Mouse (Mus musculus) yolk sac, embryonic 10.5 days (tissue): ENCODE data around the gene Kifc1.
"Not testable (repeated sequence)": the region's sequence is repeated elsewhere in the genome, so short reads cannot be mapped to it uniquely, and the experiment has no call there.

Source experiments
- DNase-seq: peaks from one replicate; pipeline ENCODE4 v3.0.0-alpha.2; 2017; ENCODE audit warnings: low spot score

Gene Kifc1

DNA sequence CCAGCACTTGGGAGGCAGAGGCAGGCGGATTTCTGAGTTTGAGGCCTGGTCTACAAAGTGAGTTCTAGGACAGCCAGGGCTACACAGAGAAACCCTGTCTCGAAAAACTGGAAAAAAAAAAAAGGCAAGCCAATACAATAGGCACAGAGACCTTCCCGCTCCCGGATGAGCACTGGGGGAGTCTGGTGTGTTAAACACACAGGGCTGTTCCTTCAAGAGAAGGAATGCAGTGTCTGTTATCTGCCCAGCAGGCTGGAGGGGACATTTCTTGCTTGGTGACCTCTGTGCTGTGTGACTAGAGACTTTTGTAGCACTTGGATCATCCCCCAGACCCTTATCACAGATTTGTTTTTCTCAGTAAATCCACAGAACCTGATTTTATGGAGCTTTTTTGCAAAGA is 11.2 kb upstream of the Kifc1 start:
- DNase-seq: no peak

DNA sequence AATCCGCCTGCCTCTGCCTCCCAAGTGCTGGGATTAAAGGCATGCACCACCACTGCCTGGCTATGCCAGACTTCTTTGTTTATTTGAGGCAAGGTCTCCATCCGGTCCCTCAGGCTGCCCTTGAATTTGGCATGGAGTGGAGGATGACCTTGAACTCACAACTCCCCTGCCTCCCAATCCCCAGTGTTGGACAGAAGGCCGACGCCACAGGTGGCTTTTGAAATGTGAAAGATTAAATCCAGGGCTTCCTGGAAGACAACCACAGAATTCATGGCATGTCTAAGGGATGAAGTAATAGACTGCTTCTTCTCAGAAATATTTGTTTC is 10.5 kb upstream of the Kifc1 start:
- DNase-seq: no peak

DNA sequence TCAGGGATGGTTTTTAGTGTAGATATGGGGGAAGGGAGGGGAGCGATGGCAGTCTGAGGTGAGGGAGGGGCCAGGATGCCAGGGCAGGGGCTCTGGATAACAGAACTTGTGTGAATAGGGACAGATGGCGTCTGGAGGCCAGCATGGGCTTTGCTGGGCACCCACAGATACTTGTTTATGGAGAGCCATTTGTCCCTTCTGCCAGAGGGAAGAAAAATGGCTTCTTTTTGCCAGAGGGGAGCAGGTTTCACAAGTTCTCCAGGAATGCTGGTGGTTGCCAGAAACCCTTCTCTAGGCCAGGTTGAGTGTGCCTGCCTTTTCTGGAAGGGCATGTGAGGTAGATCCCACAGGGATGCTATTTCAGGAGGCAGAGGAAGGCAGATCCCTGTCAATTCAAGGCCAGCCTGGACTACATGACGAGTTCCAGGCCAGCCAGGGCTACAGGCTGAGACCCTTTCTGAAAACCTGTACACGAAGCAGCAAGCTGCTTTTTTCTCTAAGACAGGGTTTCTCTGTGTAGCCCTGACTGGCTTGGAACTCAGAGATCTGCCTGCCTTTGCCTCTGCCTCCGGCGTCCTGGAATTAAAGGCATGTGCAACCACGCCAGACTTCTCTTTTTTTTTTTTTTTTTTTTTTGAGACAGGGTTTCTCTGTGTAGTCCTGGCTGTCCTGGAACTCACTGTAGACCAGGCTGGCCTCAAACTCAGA is 10.0 kb upstream of the Kifc1 start:
- DNase-seq: no peak

DNA sequence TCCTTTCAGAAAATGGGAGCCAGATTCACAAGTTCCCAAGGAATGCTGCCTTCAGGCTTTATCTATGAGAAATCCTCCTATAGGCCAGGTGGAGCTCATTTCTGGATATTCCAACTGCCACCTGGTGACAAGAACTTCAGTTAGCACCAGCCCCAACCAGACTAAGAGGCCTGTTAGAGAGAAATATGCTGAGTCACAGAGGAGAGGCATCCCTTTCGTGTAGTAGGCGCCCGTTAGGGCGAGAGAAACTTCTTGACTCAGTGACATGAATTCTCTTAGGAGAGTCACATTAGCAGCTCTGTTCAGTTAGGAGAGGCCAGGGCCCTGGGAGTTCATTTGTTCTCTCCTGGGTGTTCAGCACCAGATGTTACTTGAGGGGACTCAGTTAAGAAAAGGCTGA is 9.2 kb upstream of the Kifc1 start:
- no peak for DNase-seq

DNA sequence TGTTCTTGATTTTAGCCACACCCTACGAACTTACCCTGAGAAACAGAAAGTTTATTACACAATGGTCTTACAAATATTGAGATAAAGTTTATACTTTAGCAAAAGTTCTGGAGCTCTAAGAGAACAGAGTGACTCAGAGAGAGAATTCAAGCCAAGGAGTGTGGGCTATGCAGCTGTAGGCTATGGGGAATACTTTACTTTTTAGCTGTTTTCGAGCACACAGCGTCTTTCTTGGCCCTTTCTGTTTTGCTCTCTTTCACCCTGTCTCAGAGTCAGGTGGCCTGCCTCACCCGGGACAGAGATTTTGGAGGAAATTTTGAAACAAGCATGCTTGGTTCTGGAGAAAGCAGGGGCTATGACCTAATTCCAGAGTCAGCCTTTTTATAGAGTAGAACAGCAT is 7.7 kb upstream of the Kifc1 start:
- not testable (repeated sequence) for DNase-seq

DNA sequence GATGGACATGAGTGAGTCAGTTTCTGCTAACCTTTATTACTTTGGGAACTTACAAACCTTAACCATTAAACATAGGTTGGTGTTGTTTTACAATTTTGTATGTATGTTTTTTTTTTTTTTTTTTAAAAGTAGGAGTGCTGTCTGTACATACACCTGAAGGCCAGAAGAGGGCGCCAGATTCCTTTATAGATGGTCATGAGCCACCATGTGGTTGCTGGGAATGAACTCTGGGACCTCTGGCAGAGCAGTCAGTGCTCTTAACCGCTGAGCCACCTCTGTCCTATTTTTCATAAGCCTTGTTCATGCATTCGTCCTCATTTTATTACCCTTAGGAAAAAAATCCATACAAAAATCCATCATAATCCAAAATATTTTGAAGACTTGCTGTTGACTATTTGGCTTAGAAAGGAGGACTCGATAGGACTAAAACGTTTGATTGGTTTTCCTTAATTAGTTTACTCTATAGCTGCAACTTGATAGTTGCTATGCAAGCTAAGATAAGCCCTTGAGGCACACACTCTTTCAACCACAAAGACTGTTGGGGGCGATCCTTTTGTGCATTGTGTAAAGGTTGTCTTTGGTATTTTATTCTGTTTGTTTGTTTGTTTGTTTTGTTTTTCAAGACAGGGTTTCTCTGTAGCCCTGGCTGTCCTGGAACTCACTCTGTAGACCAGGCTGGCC is 6.8 kb upstream of the Kifc1 start:
- DNase-seq: no peak

DNA sequence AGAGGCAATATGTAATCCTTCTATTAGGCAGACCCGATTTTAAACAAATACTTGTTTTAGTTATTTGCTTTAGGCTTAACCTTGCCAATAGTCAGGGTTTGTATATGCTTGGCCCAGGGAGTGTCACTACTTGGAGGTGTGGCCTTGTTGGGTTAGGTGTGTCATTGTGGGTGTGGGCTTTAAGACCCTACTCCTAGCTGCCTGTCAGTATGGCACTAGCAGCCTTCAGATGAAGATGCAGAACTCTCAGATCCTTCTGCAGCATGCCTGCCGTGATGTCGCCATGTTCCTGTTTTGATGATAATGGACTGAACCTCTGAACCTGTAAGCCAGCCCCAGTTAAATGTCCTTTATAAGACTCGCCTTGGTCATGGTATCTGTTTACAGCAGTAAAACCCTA is 2.5 kb upstream of the Kifc1 start:
- not testable (repeated sequence) for DNase-seq

DNA sequence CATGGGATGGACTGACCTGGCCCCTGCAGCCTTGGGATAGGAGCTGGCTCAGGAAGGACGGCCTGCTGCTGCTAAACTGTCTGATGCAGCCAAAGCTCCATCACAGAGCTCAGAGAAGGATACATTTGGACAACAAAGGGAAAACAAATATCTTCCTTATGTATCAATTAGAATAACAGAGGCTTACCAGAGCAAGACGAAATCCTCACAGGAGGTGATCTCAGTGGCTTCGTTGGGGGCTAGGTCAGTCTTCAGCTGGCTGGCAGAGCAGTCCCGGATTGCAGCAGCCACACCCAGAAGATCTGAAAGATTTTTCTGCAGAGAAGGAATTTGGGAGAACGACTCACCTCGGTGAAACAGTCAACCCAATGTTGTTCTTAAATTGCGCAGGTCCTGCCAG is 2.0 kb upstream of the Kifc1 start:
- DNase-seq: no peak

DNA sequence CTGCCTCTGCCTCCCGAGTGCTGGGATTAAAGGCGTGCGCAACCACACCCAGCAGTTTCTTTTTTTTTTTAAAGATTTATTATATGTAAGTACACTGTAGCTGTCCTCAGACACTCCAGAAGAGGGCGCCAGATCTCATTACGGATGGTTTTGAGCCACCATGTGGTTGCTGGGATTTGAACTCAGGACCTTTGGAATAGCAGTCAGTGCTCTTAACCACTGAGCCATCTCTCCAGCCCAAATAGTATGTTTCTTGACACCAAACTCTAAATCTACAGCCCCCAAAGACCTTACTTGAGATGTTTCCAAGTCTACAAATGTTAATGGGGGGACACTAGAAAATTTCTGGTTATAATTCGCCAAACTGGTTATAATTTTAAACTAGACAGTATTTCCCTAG is 1.4 kb upstream of the Kifc1 start:
- not testable (repeated sequence) for DNase-seq

DNA sequence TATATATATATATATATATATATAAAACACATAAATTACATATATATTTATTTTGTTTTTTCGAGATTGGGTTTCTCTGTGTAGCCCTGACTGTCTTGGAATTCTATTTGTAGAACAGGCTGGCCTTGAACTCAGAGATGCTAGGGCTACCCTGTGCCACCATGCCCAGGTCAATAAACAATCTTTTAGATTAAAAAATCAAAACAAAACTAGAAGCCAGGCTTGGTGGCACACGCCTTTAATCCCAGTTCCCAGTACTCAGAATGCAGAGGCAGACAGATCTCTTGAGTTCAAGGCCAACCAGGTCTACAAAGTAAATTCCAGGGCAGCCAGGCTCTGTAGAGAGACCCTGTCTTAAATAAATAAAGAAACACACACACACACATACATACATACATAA is 896 bp upstream of the Kifc1 start:
- DNase-seq: no peak

DNA sequence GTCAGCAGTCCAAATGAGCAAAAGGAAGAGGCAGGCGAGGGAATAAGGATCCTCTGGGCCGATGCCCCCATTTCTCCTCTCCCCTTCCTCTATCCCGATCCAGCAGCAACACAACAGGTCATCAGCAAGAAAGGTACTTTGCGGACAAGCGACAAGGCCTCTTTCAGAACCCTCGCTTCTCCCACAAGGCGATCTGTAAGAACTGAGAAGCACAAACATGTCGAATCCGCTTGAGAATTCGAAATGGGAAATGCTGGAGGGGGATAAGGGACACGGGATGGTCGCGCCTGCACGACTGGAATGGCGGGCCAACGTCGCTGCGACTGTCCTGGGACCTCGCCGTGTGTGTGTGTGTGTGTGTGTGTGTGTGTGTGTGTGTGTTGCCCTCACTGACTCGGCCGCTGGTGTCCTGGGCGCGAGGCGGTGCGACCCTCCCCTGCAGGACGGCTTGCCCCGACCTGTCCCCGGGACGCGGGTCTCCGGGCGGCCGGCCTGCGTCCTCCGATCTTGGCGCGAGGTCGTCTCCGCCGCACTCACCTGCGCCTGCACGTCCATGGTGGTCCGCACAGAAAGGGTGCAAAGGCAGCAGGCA is 424 bp downstream of the Kifc1 start:
- peak; percentile 32 for DNase-seq

DNA sequence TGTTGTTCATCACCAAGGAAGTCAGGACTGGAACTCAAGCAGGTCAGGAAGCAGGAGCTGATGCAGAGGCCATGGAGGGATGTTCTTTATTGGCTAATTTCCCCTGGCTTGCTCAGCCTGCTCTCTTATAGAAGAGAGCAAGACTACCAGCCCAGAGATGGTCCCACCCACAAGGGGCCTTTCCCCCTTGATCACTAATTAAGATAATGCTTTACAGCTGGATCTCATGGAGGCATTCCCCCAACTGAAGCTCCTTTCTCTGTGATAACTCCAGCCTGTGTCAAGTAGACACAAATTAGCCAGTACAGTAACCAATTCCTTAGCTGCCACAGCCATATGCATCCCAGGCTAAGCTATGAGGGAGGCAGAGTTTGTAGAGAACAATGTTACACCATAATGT is 2.2 kb downstream of the Kifc1 start:
- not testable (repeated sequence) for DNase-seq

DNA sequence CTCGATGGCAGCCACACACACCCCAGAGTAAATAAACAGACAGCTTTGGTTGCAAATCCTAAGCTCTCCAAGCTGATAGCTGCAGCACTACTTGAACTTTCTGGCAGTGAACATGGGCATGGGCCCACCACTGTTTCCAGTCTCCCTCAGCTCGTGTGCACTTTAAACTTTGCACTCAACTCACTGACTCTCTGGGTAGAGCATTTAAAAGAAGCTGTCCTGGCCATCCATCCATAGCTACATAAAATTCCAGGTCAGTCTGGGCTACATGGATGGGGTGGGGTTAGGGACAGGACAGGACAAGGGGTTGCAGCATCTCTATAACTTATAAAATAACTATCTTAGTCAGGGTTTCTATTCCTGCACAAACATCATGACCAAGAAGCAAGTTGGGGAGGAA is 2.7 kb downstream of the Kifc1 start:
- DNase-seq: not testable (repeated sequence)

DNA sequence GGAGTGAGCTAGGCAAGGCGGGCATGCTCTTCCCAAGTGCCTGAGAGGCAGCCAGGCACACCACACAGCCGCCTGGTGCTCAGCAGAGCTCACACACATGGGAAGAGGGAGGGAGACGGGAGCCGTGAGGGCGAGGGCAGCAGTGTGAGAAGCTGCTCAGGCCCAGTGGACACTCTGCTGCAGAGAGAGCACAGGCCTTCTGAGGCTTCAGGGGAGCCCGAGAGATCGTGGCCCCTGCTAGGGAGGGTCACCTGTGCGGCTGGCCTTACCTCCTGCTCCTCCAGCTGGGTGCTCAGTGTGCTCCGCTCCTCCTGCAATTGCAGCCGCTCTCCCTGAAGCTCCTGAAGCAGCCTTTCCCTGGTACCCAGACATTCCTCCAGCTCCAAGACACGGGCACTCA is 6.1 kb downstream of the Kifc1 start:
- DNase-seq: not testable (repeated sequence)

DNA sequence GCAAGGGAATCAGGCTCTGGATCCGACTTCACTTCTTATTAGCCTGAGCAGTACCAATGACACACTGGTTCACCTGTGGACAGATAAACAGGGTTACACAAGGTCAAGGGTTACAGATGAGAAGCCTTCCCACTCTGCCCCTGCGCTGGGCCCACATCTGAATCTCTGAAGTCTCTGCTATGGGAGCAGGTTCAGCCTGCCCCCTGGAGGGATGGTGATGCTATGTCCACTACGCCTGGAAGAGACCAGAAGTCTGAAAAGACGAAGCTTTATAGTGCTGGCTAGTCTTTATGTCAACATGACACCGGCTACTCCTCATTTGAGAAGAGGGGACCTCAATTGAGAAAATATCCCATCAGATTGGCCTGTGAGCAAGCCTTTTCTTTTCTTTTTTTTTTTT is 14.7 kb downstream of the Kifc1 start:
- peak; percentile 16 for DNase-seq

DNA sequence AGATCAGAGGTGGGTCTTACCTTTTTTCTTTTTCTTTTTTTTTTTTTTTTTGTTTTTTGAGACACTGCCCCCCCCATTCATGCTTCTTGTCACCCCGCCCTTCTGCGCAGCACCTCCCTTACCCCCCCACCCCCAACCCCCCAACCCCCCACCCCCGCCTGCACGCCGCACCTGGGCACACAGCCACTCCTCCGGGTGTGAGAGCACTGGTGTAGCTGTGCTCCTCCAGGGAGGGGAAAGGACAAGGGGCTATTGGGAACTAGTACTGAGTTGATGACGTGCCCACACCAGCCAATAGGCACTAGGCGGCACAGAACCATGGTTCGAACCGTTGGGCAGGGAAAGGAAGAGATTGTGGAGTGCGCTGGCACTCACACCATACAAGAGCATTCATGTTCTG is 16.1 kb downstream of the Kifc1 start:
- DNase-seq: no peak

DNA sequence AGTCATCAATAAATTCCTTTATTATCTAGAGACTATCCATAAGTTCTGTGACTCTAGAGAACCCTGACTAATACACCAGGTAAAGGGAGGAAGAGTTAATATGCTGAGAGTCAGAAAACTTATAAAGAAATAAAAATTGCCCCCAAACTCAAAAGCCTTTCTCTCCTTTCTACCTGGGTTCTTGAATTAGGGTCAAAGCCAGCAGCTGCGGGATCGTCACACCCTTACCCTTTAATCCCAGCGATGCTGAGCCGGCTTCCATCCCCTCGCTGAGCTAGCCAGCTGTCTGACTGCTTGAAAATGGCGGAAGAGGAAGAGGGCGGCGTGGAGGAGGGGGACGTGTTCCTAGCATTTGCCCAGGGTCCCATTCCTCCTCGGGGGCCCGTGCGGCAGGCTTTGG is 16.9 kb downstream of the Kifc1 start, which contains the start of gene Gm7029:
TSS of gene Gm7029 (plus strand) at position 301 of the 400 bp plus-strand sequence.
- DNase-seq: not testable (repeated sequence)

DNA sequence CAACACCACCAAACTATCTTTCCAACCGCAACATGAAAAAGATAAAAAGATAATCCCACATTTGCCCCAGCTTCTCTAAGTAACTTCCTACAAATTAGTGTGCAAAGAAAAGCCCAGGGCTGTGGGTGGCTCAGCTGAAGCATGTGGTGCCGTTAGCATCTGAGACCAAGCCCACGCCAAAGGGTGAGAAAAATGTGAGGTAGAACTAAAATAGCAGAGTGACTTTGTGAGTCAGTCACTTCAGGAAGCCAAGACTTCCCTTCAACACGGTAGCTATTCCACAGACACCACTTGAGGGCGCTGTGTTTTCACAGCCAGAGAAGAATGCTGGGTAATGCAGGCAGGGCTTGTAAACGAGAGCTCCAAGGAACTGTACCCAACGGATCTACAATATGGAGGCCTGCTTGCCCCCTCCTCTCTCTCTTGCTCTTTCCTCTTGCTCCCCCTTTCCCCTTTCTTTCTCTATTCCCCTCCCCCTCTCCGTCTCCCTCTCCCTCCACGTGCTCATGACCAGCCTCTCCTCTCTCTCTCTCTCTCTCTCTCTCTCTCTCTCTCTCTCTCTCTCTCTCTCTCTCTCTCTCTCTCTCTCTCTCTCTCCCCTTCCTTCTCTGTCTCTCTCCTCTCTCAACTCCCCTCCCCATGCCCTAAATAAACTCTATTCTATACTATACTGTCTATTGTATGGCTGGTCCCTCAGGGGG is 25.0 kb downstream of the Kifc1 start:
- DNase-seq: no peak

DNA sequence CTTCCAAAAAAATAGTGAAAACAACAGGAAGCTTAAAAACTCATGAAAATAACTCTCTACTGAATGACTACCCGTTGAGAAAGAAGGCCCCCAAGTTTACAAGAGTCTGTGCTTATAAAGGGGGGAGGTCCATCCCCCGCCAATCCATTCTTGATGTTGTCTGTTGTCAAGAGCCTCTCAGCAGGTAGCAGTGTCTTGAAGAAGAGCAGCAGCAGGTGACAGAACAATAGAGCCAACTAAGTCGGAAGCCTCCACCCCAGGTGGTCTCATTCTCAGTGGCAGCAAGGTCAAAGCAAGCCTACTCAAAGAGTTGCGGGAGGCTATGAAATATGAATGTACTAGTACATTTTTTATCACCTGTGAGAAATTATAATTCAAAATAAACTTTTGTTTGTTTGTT is 32.6 kb downstream of the Kifc1 start:
- DNase-seq: no peak

DNA sequence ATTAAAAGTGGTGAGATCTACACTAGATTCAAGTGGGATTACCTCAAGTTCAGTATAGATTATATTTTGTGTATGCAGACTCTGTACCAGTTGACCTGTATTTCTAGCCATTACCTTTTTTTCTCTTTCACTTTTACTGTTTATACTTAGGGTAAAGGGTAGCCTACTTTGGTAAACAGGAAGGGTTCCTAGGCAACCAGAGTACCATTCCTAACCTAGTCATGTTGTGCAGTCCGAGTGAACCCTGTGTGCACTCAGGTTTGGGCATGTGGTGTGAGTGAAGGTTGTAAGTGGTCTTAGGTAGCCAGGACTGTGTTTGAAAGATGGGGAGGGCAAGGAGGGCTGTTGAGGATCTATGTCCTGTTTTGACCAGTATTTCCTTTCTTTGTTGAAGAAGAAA is 39.1 kb downstream of the Kifc1 start:
- DNase-seq: no peak

DNA sequence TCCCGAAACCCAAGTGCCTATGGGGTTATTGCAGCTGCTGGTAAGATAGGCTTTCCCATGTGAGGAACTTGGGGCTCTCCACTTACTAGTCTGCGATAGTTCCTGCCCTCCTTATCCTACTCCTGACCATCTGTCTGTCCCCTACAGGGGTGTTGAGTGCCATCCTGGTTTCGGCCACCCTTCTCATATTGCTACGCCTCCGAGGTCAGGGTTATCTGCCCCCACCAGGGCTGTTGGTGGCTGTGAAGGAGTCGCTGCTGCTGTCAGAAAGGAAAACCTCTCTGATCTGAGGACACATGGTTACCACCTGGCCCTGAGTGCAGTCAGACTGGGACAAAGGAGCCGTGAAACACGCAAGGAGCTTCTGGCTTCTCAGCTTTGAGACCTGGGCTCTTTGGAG is 42.3 kb downstream of the Kifc1 start:
- DNase-seq: no peak

DNA sequence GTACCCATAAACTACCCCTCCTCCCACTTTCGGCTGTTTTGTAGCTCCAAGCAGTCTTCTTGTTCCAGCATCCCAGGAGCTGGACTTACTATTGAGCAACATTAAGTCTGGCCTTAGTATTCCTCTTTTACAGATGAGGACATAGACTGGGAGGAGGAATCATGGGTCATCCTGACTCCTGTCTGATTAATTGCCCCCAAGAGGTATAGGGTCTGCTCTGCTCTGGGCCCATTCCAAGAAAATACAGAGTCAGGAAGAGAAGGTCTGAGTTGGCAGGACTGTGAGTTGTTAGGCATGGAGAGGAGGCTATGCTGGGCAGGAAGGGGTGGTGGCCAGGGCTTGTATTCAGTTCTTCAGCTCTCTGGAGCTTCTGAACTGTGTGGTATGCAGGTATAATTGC is 46.3 kb downstream of the Kifc1 start:
- no peak for DNase-seq
